In the genomic region with DNA sequence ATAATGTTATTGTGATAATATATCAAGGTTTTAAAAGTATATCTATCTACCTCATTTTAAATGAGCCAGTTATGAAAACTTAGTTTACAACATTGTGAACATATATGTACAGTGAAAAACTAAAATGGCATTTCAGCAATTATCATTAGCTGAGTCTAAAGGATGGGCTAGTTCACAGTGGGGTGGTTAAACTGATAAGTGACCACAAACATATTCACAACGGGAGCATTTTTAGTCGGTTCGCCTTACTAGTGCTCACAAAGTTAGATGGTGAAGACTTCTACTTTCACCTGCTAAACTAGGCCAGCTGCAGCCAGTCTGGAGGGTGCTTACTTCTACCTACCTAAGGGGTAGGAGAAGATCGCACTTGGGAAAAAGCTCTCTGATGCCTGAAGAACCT, we compare ENCODE assay signal across 18 mouse cellular contexts.
"Had no signal": no experiment of that assay in that cellular context is flagged by ENCODE, and none has a peak within 500 bp of the region (broad histone marks: within the 10 kb centered on the region; RNA-seq: fewer than 3 reads in every experiment).

No protein-coding gene starts in this region.

- H3K4me3 ChIP-seq: intestine, embryonic 15.5 days; kidney, embryonic 15.5 days; left cerebral cortex, adult 2 months; liver, embryonic 15.5 days; megakaryocyte, embryonic 14.5 days had no signal

- H3K27me3 ChIP-seq: intestine, embryonic 15.5 days; kidney, embryonic 15.5 days; liver, embryonic 15.5 days; megakaryocyte, embryonic 14.5 days had no signal

- ATAC-seq: intestine, embryonic 15.5 days had no signal

- H3K9ac ChIP-seq: intestine, embryonic 15.5 days; kidney, embryonic 15.5 days; liver, embryonic 15.5 days had no signal

- H3K27ac ChIP-seq: intestine, embryonic 15.5 days; kidney, embryonic 15.5 days; left cerebral cortex, adult 2 months; macrophage had no signal

- DNase-seq: kidney, adult 11 months; kidney, adult 8-10 months; kidney, postnatal 10 days; kidney, postnatal 36 days; layer of hippocampus, postnatal 36 days; lung, adult 2 months; lung, postnatal 14 days; midbrain, embryonic 14.5 days; thymus, adult 2 months; thymus, postnatal 14 days; thymus, postnatal 4 days had no signal

- H3K4me1 ChIP-seq: intestine, embryonic 15.5 days; kidney, embryonic 15.5 days had no signal

- H3K4me2 ChIP-seq: intestine, embryonic 15.5 days; kidney, embryonic 15.5 days; liver, embryonic 15.5 days; midbrain, embryonic 11.5 days had no signal

- H3K9me3 ChIP-seq: intestine, embryonic 15.5 days; kidney, embryonic 15.5 days; liver, embryonic 15.5 days; megakaryocyte, embryonic 14.5 days had no signal
